Mouse (Mus musculus): ENCODE measurements at regions not wholly inside any gene's neighbourhood (a gene's known extent, or its start where the extent isn't known, plus 50 kb on each side); places are given as distances from the start of the nearest gene placed in this dataset.

GRCm38 (mm10) chr7:136780708-136781107 lies 113.7 kb upstream of the Mgmt start:
- H3K27me3 ChIP-seq (ENCODE audit: control insufficient read depth, insufficient read depth, low read depth, low read length), result no peaks in the 10 kb centered on the region
- H3K27ac ChIP-seq (ENCODE audit: low read length), result no peak overlapping the region
- H3K9me3 ChIP-seq (replicated peaks; ENCODE audit: control insufficient read depth, low read length), result no peaks in the 10 kb centered on the region
- no peaks in the 10 kb centered on the region for H3K36me3 ChIP-seq (ENCODE audit: control insufficient read depth, insufficient read depth)
- H3K4me1 ChIP-seq (ENCODE audit: control insufficient read depth, low read depth, low read length), result no peaks in the 10 kb centered on the region
- no peak for ATAC-seq (ENCODE audit: low read depth)
- no peak overlapping the region for H3K4me3 ChIP-seq (ENCODE audit: low read depth, low read length)
- WGBS (ENCODE audit: insufficient replicate concordance), result 77% methylated on average over 11 of the region's 11 CpGs
- no peak overlapping the region for H3K4me2 ChIP-seq (ENCODE audit: low read depth, low read length)
- no peak overlapping the region for H3K9ac ChIP-seq (ENCODE audit: low read depth, low read length)

DNA sequence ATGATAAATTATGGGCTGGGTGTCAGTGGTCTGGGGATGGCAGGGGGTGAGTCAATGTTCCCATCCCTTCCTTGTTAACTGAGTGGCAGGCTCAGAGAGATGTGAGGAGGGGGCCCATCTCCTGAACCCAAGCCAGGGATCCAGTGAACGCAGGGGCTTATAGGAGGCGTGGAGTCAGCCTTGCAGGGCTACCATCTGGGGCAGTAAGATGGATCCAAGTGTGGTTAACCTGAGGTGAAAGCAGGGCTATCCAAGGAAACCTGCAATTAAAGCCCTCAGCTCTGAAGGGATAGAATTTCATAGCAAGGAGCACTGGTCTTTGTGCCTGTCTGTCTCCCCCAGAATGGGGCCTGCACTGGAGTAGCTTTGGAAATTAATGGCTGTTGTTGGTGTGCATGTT lies 103.3 kb upstream of the Mgmt start:
- Histone ChIP-seq H3K27me3 (ENCODE audit: control insufficient read depth, insufficient read depth, low read depth, low read length) (no peaks in the 10 kb centered on the region), H3K4me1 (ENCODE audit: control insufficient read depth, low read depth, low read length) (no peaks in the 10 kb centered on the region), H3K4me3 (ENCODE audit: low read depth, low read length) (no peak overlapping the region), H3K9me3 (replicated peaks; ENCODE audit: control insufficient read depth, low read length) (no peaks in the 10 kb centered on the region), H3K36me3 (ENCODE audit: control insufficient read depth, insufficient read depth) (no peaks in the 10 kb centered on the region), H3K4me2 (ENCODE audit: low read depth, low read length) (no peak overlapping the region), H3K9ac (ENCODE audit: low read depth, low read length) (no peak overlapping the region), H3K27ac (ENCODE audit: low read length) (no peak overlapping the region)
- 72% methylated on average over 2 of the region's 2 CpGs for WGBS (ENCODE audit: insufficient replicate concordance)
- no peak for ATAC-seq (ENCODE audit: low read depth)

DNA sequence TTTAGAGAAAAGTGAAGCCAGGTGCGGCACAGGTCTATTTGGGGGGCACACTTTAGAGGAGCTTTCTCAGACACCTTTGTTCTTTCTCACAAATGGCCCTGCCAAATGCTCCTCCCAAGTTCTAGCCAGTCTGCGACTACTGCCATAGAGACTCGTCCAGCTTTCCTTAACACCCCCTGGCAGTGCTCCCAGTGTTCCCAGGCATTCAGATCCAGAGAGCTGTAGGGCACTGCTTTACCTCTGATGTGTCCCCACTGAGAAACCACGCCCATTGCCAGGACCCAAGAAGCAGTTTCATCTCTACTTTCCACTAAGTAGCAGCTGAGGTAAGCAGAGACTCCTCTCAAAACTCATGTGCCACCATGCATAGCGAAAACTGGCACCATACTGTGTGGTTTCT lies 102.3 kb upstream of the Mgmt start:
- Histone ChIP-seq H3K9ac (ENCODE audit: low read depth, low read length) (no peak overlapping the region), H3K36me3 (ENCODE audit: control insufficient read depth, insufficient read depth) (no peaks in the 10 kb centered on the region), H3K27me3 (ENCODE audit: control insufficient read depth, insufficient read depth, low read depth, low read length) (no peaks in the 10 kb centered on the region), H3K4me2 (ENCODE audit: low read depth, low read length) (no peak overlapping the region), H3K4me1 (ENCODE audit: control insufficient read depth, low read depth, low read length) (no peaks in the 10 kb centered on the region), H3K4me3 (ENCODE audit: low read depth, low read length) (no peak overlapping the region), H3K9me3 (replicated peaks; ENCODE audit: control insufficient read depth, low read length) (no peaks in the 10 kb centered on the region), H3K27ac (ENCODE audit: low read length) (no peak overlapping the region)
- ATAC-seq (ENCODE audit: low read depth), result no peak
- 49% methylated on average over 5 of the region's 5 CpGs for WGBS (ENCODE audit: insufficient replicate concordance)

- no peak overlapping the region for H3K9ac ChIP-seq (ENCODE audit: low read depth, low read length)
- no peak overlapping the region for H3K4me3 ChIP-seq (ENCODE audit: low read depth, low read length)
- no peak overlapping the region for H3K27ac ChIP-seq (ENCODE audit: low read length)
- H3K27me3 ChIP-seq (ENCODE audit: control insufficient read depth, insufficient read depth, low read depth, low read length), result no peaks in the 10 kb centered on the region
- no peaks in the 10 kb centered on the region for H3K9me3 ChIP-seq (replicated peaks; ENCODE audit: control insufficient read depth, low read length)
- H3K4me1 ChIP-seq (ENCODE audit: control insufficient read depth, low read depth, low read length), result no peaks in the 10 kb centered on the region
- no peak overlapping the region for H3K4me2 ChIP-seq (ENCODE audit: low read depth, low read length)
- no peaks in the 10 kb centered on the region for H3K36me3 ChIP-seq (ENCODE audit: control insufficient read depth, insufficient read depth)
- ATAC-seq (ENCODE audit: low read depth), result no peak
Observed at GRCm38 (mm10) chr7:136796415-136796814, 98.0 kb upstream of the Mgmt start.

GRCm38 (mm10) chr7:136797780-136798435 lies 96.5 kb upstream of the Mgmt start:
- WGBS (ENCODE audit: insufficient replicate concordance), result 46% methylated on average over 11 of the region's 11 CpGs
- H3K27me3 ChIP-seq (ENCODE audit: control insufficient read depth, insufficient read depth, low read depth, low read length), result no peaks in the 10 kb centered on the region
- ATAC-seq (ENCODE audit: low read depth), result no peak

GRCm38 (mm10) chr7:136798605-136799004 lies 95.8 kb upstream of the Mgmt start:
- Histone ChIP-seq H3K27ac (ENCODE audit: low read length) (no peak overlapping the region), H3K36me3 (ENCODE audit: control insufficient read depth, insufficient read depth) (no peaks in the 10 kb centered on the region), H3K4me2 (ENCODE audit: low read depth, low read length) (no peak overlapping the region), H3K4me1 (ENCODE audit: control insufficient read depth, low read depth, low read length) (no peaks in the 10 kb centered on the region), H3K27me3 (ENCODE audit: control insufficient read depth, insufficient read depth, low read depth, low read length) (no peaks in the 10 kb centered on the region), H3K4me3 (ENCODE audit: low read depth, low read length) (no peak overlapping the region), H3K9ac (ENCODE audit: low read depth, low read length) (no peak overlapping the region), H3K9me3 (replicated peaks; ENCODE audit: control insufficient read depth, low read length) (no peaks in the 10 kb centered on the region)
- WGBS (ENCODE audit: insufficient replicate concordance), result 37% methylated on average over 3 of the region's 3 CpGs
- no peak for ATAC-seq (ENCODE audit: low read depth)

More at GRCm38 (mm10) chr7:136797780-136798435, 96.5 kb upstream of the Mgmt start:
- Histone ChIP-seq H3K9ac (ENCODE audit: low read depth, low read length) (no peak overlapping the region), H3K36me3 (ENCODE audit: control insufficient read depth, insufficient read depth) (no peaks in the 10 kb centered on the region), H3K4me1 (ENCODE audit: control insufficient read depth, low read depth, low read length) (no peaks in the 10 kb centered on the region), H3K4me3 (ENCODE audit: low read depth, low read length) (no peak overlapping the region), H3K27ac (ENCODE audit: low read length) (no peak overlapping the region), H3K4me2 (ENCODE audit: low read depth, low read length) (no peak overlapping the region), H3K9me3 (replicated peaks; ENCODE audit: control insufficient read depth, low read length) (no peaks in the 10 kb centered on the region)

GRCm38 (mm10) chr7:136807101-136807500 lies 87.3 kb upstream of the Mgmt start:
- WGBS (ENCODE audit: insufficient replicate concordance), result 70% methylated on average over 6 of the region's 6 CpGs
- H3K9ac ChIP-seq (ENCODE audit: low read depth, low read length), result no peak overlapping the region
- no peak overlapping the region for H3K4me2 ChIP-seq (ENCODE audit: low read depth, low read length)
- H3K9me3 ChIP-seq (replicated peaks; ENCODE audit: control insufficient read depth, low read length), result no peaks in the 10 kb centered on the region
- H3K27ac ChIP-seq (ENCODE audit: low read length), result no peak overlapping the region
- no peaks in the 10 kb centered on the region for H3K4me1 ChIP-seq (ENCODE audit: control insufficient read depth, low read depth, low read length)
- no peak for ATAC-seq (ENCODE audit: low read depth)
- H3K27me3 ChIP-seq (ENCODE audit: control insufficient read depth, insufficient read depth, low read depth, low read length), result no peaks in the 10 kb centered on the region
- no peak overlapping the region for H3K4me3 ChIP-seq (ENCODE audit: low read depth, low read length)
- no peaks in the 10 kb centered on the region for H3K36me3 ChIP-seq (ENCODE audit: control insufficient read depth, insufficient read depth)

DNA sequence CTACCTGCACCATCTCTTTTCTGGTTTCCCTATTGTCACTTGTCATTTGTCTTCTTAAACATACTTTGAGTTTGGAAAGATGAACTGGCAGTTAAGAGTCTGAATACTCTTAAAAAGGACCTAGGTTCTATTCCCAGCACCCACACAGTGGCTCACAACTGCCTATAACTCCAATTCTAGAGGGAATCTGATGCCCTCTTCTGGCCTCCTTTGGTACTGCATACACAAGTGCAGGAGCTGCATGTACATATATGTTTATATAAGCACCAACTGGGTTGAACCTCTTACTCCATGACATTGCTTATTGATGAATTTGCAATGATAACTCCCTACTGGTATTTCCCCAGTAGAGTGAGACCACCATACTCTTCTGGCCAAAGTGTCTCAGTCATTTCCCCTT lies 86.4 kb upstream of the Mgmt start:
- no peak for ATAC-seq (ENCODE audit: low read depth)
- Histone ChIP-seq H3K4me2 (ENCODE audit: low read depth, low read length) (no peak overlapping the region), H3K36me3 (ENCODE audit: control insufficient read depth, insufficient read depth) (no peaks in the 10 kb centered on the region), H3K4me1 (ENCODE audit: control insufficient read depth, low read depth, low read length) (no peaks in the 10 kb centered on the region), H3K9ac (ENCODE audit: low read depth, low read length) (no peak overlapping the region), H3K27ac (ENCODE audit: low read length) (no peak overlapping the region), H3K4me3 (ENCODE audit: low read depth, low read length) (no peak overlapping the region), H3K9me3 (replicated peaks; ENCODE audit: control insufficient read depth, low read length) (no peaks in the 10 kb centered on the region), H3K27me3 (ENCODE audit: control insufficient read depth, insufficient read depth, low read depth, low read length) (no peaks in the 10 kb centered on the region)

- 59% methylated on average over 8 of the region's 8 CpGs for WGBS (ENCODE audit: insufficient replicate concordance)
Observed at GRCm38 (mm10) chr7:136809576-136809975, 84.8 kb upstream of the Mgmt start.

More at GRCm38 (mm10) chr7:136809576-136809975, 84.8 kb upstream of the Mgmt start:
- Histone ChIP-seq H3K27ac (ENCODE audit: low read length) (no peak overlapping the region), H3K4me2 (ENCODE audit: low read depth, low read length) (no peak overlapping the region), H3K9ac (ENCODE audit: low read depth, low read length) (no peak overlapping the region), H3K4me1 (ENCODE audit: control insufficient read depth, low read depth, low read length) (no peaks in the 10 kb centered on the region), H3K27me3 (ENCODE audit: control insufficient read depth, insufficient read depth, low read depth, low read length) (no peaks in the 10 kb centered on the region), H3K36me3 (ENCODE audit: control insufficient read depth, insufficient read depth) (no peaks in the 10 kb centered on the region), H3K4me3 (ENCODE audit: low read depth, low read length) (no peak overlapping the region), H3K9me3 (replicated peaks; ENCODE audit: control insufficient read depth, low read length) (no peaks in the 10 kb centered on the region)
- no peak for ATAC-seq (ENCODE audit: low read depth)

Measured in liver, embryonic 16.5 days (tissue).